Mouse (Mus musculus): ENCODE results near the gene Fbxo11.
"Not testable (repeated sequence)": the region's sequence is repeated elsewhere in the genome, so short reads cannot be mapped to it uniquely, and the experiment has no call there.

Gene Fbxo11

GRCm38 (mm10) chr17:87963081-87964075 is 101.7 kb downstream of the Fbxo11 start:
- no peak for DNase-seq (ENCODE audit: low read depth, low spot score)

- not testable (repeated sequence) for DNase-seq (ENCODE audit: low read depth, low spot score)
Observed at GRCm38 (mm10) chr17:87959931-87960330, 105.2 kb downstream of the Fbxo11 start.

GRCm38 (mm10) chr17:87959406-87959805 is 105.7 kb downstream of the Fbxo11 start:
- not testable (repeated sequence) for DNase-seq (ENCODE audit: low read depth, low spot score)

GRCm38 (mm10) chr17:87958283-87958682 is 106.8 kb downstream of the Fbxo11 start:
- no peak for DNase-seq (ENCODE audit: low read depth, low spot score)

GRCm38 (mm10) chr17:87957096-87957840 is 107.8 kb downstream of the Fbxo11 start:
- no peak for DNase-seq (ENCODE audit: low read depth, low spot score)

- not testable (repeated sequence) for DNase-seq (ENCODE audit: low read depth, low spot score)
Observed at GRCm38 (mm10) chr17:87954618-87955124, 110.4 kb downstream of the Fbxo11 start.

GRCm38 (mm10) chr17:87948965-87949584 is 116.0 kb downstream of the Fbxo11 start:
- no peak for DNase-seq (ENCODE audit: low read depth, low spot score)
